11 mouse cellular contexts compared by ENCODE assay signal in genomic region chr16:62858018-62858417, GRCm38 (mm10). TPM values are rescaled to one million over a fixed set of nuclear protein-coding genes. Genes with fewer than 3 reads are reported as not detected.
A peak's percentile ranks its signal among the peaks of the same experiment; 100 is the strongest.
DNase-seq lines count a peak whose midpoint lies in the region; ATAC-seq and TF ChIP-seq lines count a peak whose summit lies in the region.
"Had no signal": no experiment of that assay in that cellular context is flagged by ENCODE, and none has a peak within 500 bp of the region (broad histone marks: within the 10 kb centered on the region; RNA-seq: fewer than 3 reads in every experiment).

No protein-coding gene starts in this region.

- peak; percentile 16 for DNase-seq in embryo, embryonic 11 days
- no peak for DNase-seq in embryo, embryonic 9.5 days (ENCODE audit: extremely low spot score)
- DNase-seq in liver, adult 2 months (ENCODE audit: extremely low read depth, low read depth, low spot score) = peak; percentile 50
- no peak for DNase-seq in liver
- DNase-seq in forebrain, embryonic 14.5 days (ENCODE audit: low spot score) = no peak
- no peak for DNase-seq in layer of hippocampus, postnatal 10 days (ENCODE audit: low spot score in 2 of 2)
- DNase-seq: gastrocnemius, postnatal 10 days had no signal

- no peak overlapping the region for H3K4me3 ChIP-seq in liver, adult 2 months (ENCODE audit: insufficient read depth, low read depth, low read length)
- H3K4me3 ChIP-seq in cortical plate, adult 2 months (ENCODE audit: insufficient read depth, low read length) = no peak overlapping the region
- no peak overlapping the region for H3K4me3 ChIP-seq in forebrain, embryonic 14.5 days (ENCODE audit: low read depth, low read length)
- H3K4me3 ChIP-seq: embryonic facial prominence, embryonic 12.5 days; limb, embryonic 15.5 days had no signal

- H3K4me1 ChIP-seq in liver, adult 2 months (ENCODE audit: control insufficient read depth, insufficient read depth, low read length) = peaks cover 17% of the 10 kb centered on the region
- H3K4me1 ChIP-seq in cortical plate, adult 2 months (ENCODE audit: control insufficient read depth, insufficient read depth, low read length) = peaks cover 1% of the 10 kb centered on the region; the same call in 1 of the 2 replicates
- no peaks in the 10 kb centered on the region for H3K4me1 ChIP-seq in forebrain, embryonic 14.5 days (ENCODE audit: control insufficient read depth, insufficient read depth, low read length)
- H3K4me1 ChIP-seq: limb, embryonic 15.5 days had no signal

- H3K27ac ChIP-seq in liver, adult 2 months (replicated peaks; ENCODE audit: insufficient read depth, low read depth, low read length) = no peak overlapping the region
- no peak overlapping the region for H3K27ac ChIP-seq in cortical plate, adult 2 months (ENCODE audit: insufficient read depth, low read length)
- H3K27ac ChIP-seq in forebrain, embryonic 14.5 days (ENCODE audit: low read depth, low read length) = no peak overlapping the region
- H3K27ac ChIP-seq: embryonic facial prominence, embryonic 12.5 days; limb, embryonic 15.5 days had no signal

- 86% methylated on average over 1 of the region's 1 CpGs for WGBS in liver, adult 2 months
- 88% methylated on average over 1 of the region's 1 CpGs for WGBS in forebrain, embryonic 14.5 days

- TF ChIP-seq POLR2A in liver, adult 2 months (IDR thresholded peaks at IDR 0.05; ENCODE audit: extremely low read depth, insufficient read depth, low read length) = no peak
- TF ChIP-seq POLR2A in cortical plate, adult 2 months (IDR thresholded peaks at IDR 0.05; ENCODE audit: extremely low read depth, insufficient read depth, low read length) = no peak

- no peaks in the 10 kb centered on the region; the same call in 1 of the 2 replicates for H3K36me3 ChIP-seq in liver, adult 2 months (ENCODE audit: control insufficient read depth, insufficient read depth, low read length)
- no peaks in the 10 kb centered on the region for H3K36me3 ChIP-seq in forebrain, embryonic 14.5 days (ENCODE audit: control insufficient read depth, insufficient read depth, low read length)
- H3K36me3 ChIP-seq: embryonic facial prominence, embryonic 12.5 days; limb, embryonic 15.5 days had no signal

- H3K9ac ChIP-seq in liver, adult 2 months (ENCODE audit: low read depth, low read length) = no peak overlapping the region
- no peak overlapping the region for H3K9ac ChIP-seq in forebrain, embryonic 14.5 days (ENCODE audit: low read length)
- H3K9ac ChIP-seq: embryonic facial prominence, embryonic 12.5 days; limb, embryonic 15.5 days had no signal

- H3K79me2 ChIP-seq in liver, adult 2 months (ENCODE audit: control insufficient read depth, insufficient read depth, low read length) = peaks cover 16% of the 10 kb centered on the region; the same call in 1 of the 2 replicates

- H3K4me2 ChIP-seq in forebrain, embryonic 14.5 days (ENCODE audit: low read length) = no peak overlapping the region
- H3K4me2 ChIP-seq: embryonic facial prominence, embryonic 12.5 days; limb, embryonic 15.5 days had no signal

- peak; percentile 43; the same call in 1 of the 2 replicates for TF ChIP-seq CTCF in liver, adult 2 months (IDR thresholded peaks at IDR 0.05; ENCODE audit: low read depth, low read length)
- TF ChIP-seq CTCF in cortical plate, adult 2 months (IDR thresholded peaks at IDR 0.05; ENCODE audit: extremely low read depth, insufficient read depth, low read length) = peak; percentile 38; the same call in 1 of the 2 replicates

- H3K27me3 ChIP-seq in liver, adult 2 months (ENCODE audit: control insufficient read depth, insufficient read depth, low read length) = no peaks in the 10 kb centered on the region
- H3K27me3 ChIP-seq in forebrain, embryonic 14.5 days (replicated peaks; ENCODE audit: control insufficient read depth, insufficient read depth, low read length) = no peaks in the 10 kb centered on the region
- H3K27me3 ChIP-seq: embryonic facial prominence, embryonic 12.5 days; limb, embryonic 15.5 days had no signal

- ATAC-seq in megakaryocyte progenitor cell, adult 5-6 weeks (replicated peaks; ENCODE audit: poor library complexity) = peak; percentile 65
- ATAC-seq in forebrain, embryonic 14.5 days = no peak

- H3K9me3 ChIP-seq in forebrain, embryonic 14.5 days (replicated peaks; ENCODE audit: control insufficient read depth, low read length) = no peaks in the 10 kb centered on the region
- H3K9me3 ChIP-seq: embryonic facial prominence, embryonic 12.5 days; limb, embryonic 15.5 days had no signal

RNA-seq across cellular contexts. Expression of gene Pros1, which starts 3.9 kb away (rescaled TPM):
- 67.0 and 73.2 TPM in 2 replicates for total RNA-seq in liver, adult 2 months (2014; rRNA removed)
- polyA plus RNA-seq in liver, adult 2 months (2012; rRNA removed) = 7.5 and 9.3 TPM in 2 replicates
- polyA plus RNA-seq in cortical plate, adult 2 months (2012; rRNA removed) = 9.4 and 9.6 TPM in 2 replicates
- 2.3 and 3.8 TPM in 2 replicates for total RNA-seq in megakaryocyte progenitor cell, adult 5-6 weeks (2015)
- 4.1 and 6.1 TPM in 2 replicates for total RNA-seq in megakaryocyte progenitor cell, adult 5-6 weeks (2017)
- polyA plus RNA-seq in forebrain, embryonic 14.5 days (2014; fragmentation: Nextera tagmentation; extraction: Ambion mirVana) = 8.4 and 10.6 TPM in 2 replicates
- total RNA-seq in layer of hippocampus, postnatal 10 days (2021) = 10 to 100 TPM in 1 of 2 experiments, 1 to 10 TPM in 1; 9.8 to 11.2 TPM

RNA-seq across cellular contexts. Expression of gene Arl13b, which starts 11.2 kb away (rescaled TPM):
- 12.5 and 12.6 TPM in 2 replicates for total RNA-seq in liver, adult 2 months (2014; rRNA removed)
- polyA plus RNA-seq in liver, adult 2 months (2012; rRNA removed) = 1.3 and 1.8 TPM in 2 replicates
- 11.4 and 13.4 TPM in 2 replicates for polyA plus RNA-seq in cortical plate, adult 2 months (2012; rRNA removed)
- total RNA-seq in megakaryocyte progenitor cell, adult 5-6 weeks (2015) = 8.3 and 8.8 TPM in 2 replicates
- 6.0 and 6.8 TPM in 2 replicates for total RNA-seq in megakaryocyte progenitor cell, adult 5-6 weeks (2017)
- polyA plus RNA-seq in forebrain, embryonic 14.5 days (2014; fragmentation: Nextera tagmentation; extraction: Ambion mirVana) = 17.6 and 18.0 TPM in 2 replicates
- 10 to 100 TPM; 11.7 to 13.7 TPM for total RNA-seq in layer of hippocampus, postnatal 10 days (2021)

RNA-seq across cellular contexts. Expression of gene Stx19, which starts 43.5 kb away (rescaled TPM):
- not detected in 2 replicates for total RNA-seq in liver, adult 2 months (2014; rRNA removed)
- polyA plus RNA-seq in liver, adult 2 months (2012; rRNA removed) = not detected in 2 replicates
- polyA plus RNA-seq in cortical plate, adult 2 months (2012; rRNA removed) = not detected in 2 replicates
- not detected in 2 replicates for total RNA-seq in megakaryocyte progenitor cell, adult 5-6 weeks (2015)
- not detected in 2 replicates for total RNA-seq in megakaryocyte progenitor cell, adult 5-6 weeks (2017)
- polyA plus RNA-seq in forebrain, embryonic 14.5 days (2014; fragmentation: Nextera tagmentation; extraction: Ambion mirVana) = 0.10 TPM in 2 replicates
- total RNA-seq in layer of hippocampus, postnatal 10 days (2021) = not detected
- total RNA-seq: gastrocnemius, postnatal 10 days had no signal

Comparison
In these comparisons a context has a peak if more than half of its experiments do, and no peak if none do; other contexts are left out.
1. DNase-seq: peak in embryo, embryonic 11 days (single experiment) and liver, adult 2 months (single experiment); none in embryo, embryonic 9.5 days (single experiment), liver (single experiment), forebrain, embryonic 14.5 days (single experiment) and layer of hippocampus, postnatal 10 days (0 of 2).